17 mouse cellular contexts compared by ENCODE assay signal in the genomic region with DNA sequence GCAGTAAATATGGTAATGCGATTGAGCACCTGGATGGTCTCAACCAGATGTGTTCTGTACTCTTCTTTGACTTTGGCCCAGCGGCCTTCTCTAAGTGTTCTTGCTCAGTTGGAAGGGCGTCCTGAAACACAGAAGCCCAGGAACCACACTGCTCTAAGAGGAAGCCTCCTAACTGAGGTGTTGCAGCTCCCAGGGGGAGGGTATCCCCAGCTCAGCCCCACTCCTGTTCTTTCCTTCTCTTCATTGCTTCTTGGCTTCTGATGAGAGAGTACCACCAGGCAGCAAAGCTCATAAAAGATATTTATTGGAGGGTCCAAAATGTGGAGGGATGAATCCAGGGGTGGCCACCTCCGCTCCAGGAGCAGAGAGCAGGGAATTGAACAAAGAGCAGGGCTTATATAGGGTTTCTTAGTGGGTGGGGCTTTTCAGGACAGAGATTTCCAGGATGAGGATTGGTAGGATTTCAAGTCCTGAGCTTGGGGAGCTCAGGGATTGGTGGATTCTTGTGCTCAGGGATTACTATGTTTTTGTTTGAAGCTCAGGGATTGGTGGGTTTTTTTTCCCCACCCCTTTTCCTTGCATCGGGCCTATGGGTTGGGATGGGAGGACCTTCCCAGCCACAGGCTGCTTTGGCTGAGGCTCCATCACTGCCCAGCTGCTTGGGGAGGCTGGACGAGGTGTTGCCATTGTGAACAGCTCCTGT. TPM values are rescaled to one million over a fixed set of nuclear protein-coding genes. Genes with fewer than 3 reads are reported as not detected.
DNase-seq lines count a peak whose midpoint lies in the region; ATAC-seq and TF ChIP-seq lines count a peak whose summit lies in the region.
"Had no signal": no experiment of that assay in that cellular context is flagged by ENCODE, and none has a peak within 500 bp of the region (broad histone marks: within the 10 kb centered on the region; RNA-seq: fewer than 3 reads in every experiment).

No protein-coding gene starts in this region.

- H3K4me1 ChIP-seq in hindbrain, postnatal 0 days (ENCODE audit: insufficient read depth, low read length), result peaks cover 14% of the 10 kb centered on the region; the same call in 1 of the 2 replicates
- H3K4me1 ChIP-seq in hindbrain, embryonic 12.5 days, result peaks cover 26% of the 10 kb centered on the region
- peaks cover 28% of the 10 kb centered on the region for H3K4me1 ChIP-seq in neural tube, embryonic 12.5 days

- H3K4me3 ChIP-seq in hindbrain, postnatal 0 days (ENCODE audit: low read length), result no peak overlapping the region
- no peak overlapping the region for H3K4me3 ChIP-seq in hindbrain, embryonic 12.5 days
- H3K4me3 ChIP-seq in neural tube, embryonic 12.5 days, result no peak overlapping the region

- H3K27ac ChIP-seq in hindbrain, postnatal 0 days, result no peak overlapping the region
- no peak overlapping the region for H3K27ac ChIP-seq in hindbrain, embryonic 12.5 days
- H3K27ac ChIP-seq in neural tube, embryonic 12.5 days, result no peak overlapping the region
- H3K27ac ChIP-seq: macrophage had no signal

- H3K27me3 ChIP-seq in hindbrain, postnatal 0 days (ENCODE audit: insufficient read depth, low read length), result no peaks in the 10 kb centered on the region
- H3K27me3 ChIP-seq in hindbrain, embryonic 12.5 days, result no peaks in the 10 kb centered on the region
- no peaks in the 10 kb centered on the region for H3K27me3 ChIP-seq in neural tube, embryonic 12.5 days (replicated peaks)
- H3K27me3 ChIP-seq: heart, embryonic 12.5 days; limb, embryonic 15.5 days had no signal

- H3K9me3 ChIP-seq in hindbrain, postnatal 0 days (ENCODE audit: low read length), result no peaks in the 10 kb centered on the region
- H3K9me3 ChIP-seq in hindbrain, embryonic 12.5 days (replicated peaks), result peaks cover 6% of the 10 kb centered on the region; the same call in 1 of the 2 replicates
- no peaks in the 10 kb centered on the region for H3K9me3 ChIP-seq in neural tube, embryonic 12.5 days
- H3K9me3 ChIP-seq: heart, embryonic 12.5 days; limb, embryonic 15.5 days had no signal

- no peaks in the 10 kb centered on the region for H3K36me3 ChIP-seq in hindbrain, postnatal 0 days (ENCODE audit: insufficient read depth, low read length)
- no peaks in the 10 kb centered on the region for H3K36me3 ChIP-seq in hindbrain, embryonic 12.5 days
- H3K36me3 ChIP-seq in neural tube, embryonic 12.5 days, result no peaks in the 10 kb centered on the region
- H3K36me3 ChIP-seq: limb, embryonic 15.5 days had no signal

- peak overlapping the region; percentile 96; the same call in 1 of the 2 replicates for H3K4me2 ChIP-seq in hindbrain, postnatal 0 days (ENCODE audit: low read depth, low read length)
- H3K4me2 ChIP-seq in hindbrain, embryonic 12.5 days (replicated peaks), result no peak overlapping the region
- H3K4me2 ChIP-seq in neural tube, embryonic 12.5 days (replicated peaks), result peak overlapping the region; percentile 85; the same call in 1 of the 2 replicates

- H3K9ac ChIP-seq in hindbrain, postnatal 0 days (replicated peaks; ENCODE audit: low read length), result no peak overlapping the region
- no peak overlapping the region for H3K9ac ChIP-seq in hindbrain, embryonic 12.5 days
- H3K9ac ChIP-seq in neural tube, embryonic 12.5 days, result no peak overlapping the region

- 88% methylated on average over 6 of the region's 6 CpGs for WGBS in hindbrain, postnatal 0 days
- WGBS in hindbrain, embryonic 12.5 days, result 90% methylated on average over 6 of the region's 6 CpGs
- 87% methylated on average over 6 of the region's 6 CpGs for WGBS in neural tube, embryonic 12.5 days

- peak; percentile 19 for DNase-seq in cerebellum, adult 9-11 months
- no peak for DNase-seq in cerebellum, adult 8-10 months
- no peak for DNase-seq in hindbrain, postnatal 0 days (ENCODE audit: low spot score)
- peak; percentile 53 for DNase-seq in retina, postnatal 1 day
- no peak for DNase-seq in retina, embryonic 14.5 days (ENCODE audit: low spot score)
- no peak for DNase-seq in thymus, postnatal 36 days
- DNase-seq: adrenal gland, postnatal 25 days; cerebellum, postnatal 36 days; forebrain, postnatal 0 days; gastrocnemius, postnatal 25 days; right cerebral cortex, postnatal 14 days; thymus, adult 18-20 months had no signal

- ATAC-seq in hindbrain, postnatal 0 days, result no peak
- no peak for ATAC-seq in hindbrain, embryonic 12.5 days (ENCODE audit: low FRiP score)
- no peak for ATAC-seq in neural tube, embryonic 12.5 days (ENCODE audit: low FRiP score, low read depth)

- no peak for TF ChIP-seq CTCF in hindbrain, postnatal 0 days (IDR thresholded peaks at IDR 0.05; ENCODE audit: low read depth)

RNA-seq across cellular contexts. Expression of a gene that starts 1.4 kb away (rescaled TPM):
- total RNA-seq in hindbrain, postnatal 0 days (2014; rRNA removed), result 43.5 and 61.1 TPM in 2 replicates
- 23.1 and 24.4 TPM in 2 replicates for polyA plus RNA-seq in hindbrain, postnatal 0 days (2015; fragmentation: Nextera tagmentation; extraction: Ambion mirVana)
- polyA plus RNA-seq in hindbrain, embryonic 12.5 days (2016; fragmentation: Nextera tagmentation; extraction: Ambion mirVana), result 34.1 and 35.9 TPM in 2 replicates
- 31.5 and 34.1 TPM in 2 replicates for polyA plus RNA-seq in neural tube, embryonic 12.5 days (2016; fragmentation: Nextera tagmentation; extraction: Ambion mirVana)

RNA-seq across cellular contexts. Expression of a gene that starts 49.4 kb away (rescaled TPM):
- 92.4 and 100 TPM in 2 replicates for total RNA-seq in hindbrain, postnatal 0 days (2014; rRNA removed)
- polyA plus RNA-seq in hindbrain, postnatal 0 days (2015; fragmentation: Nextera tagmentation; extraction: Ambion mirVana), result 310 TPM in 2 replicates
- 271 and 302 TPM in 2 replicates for polyA plus RNA-seq in hindbrain, embryonic 12.5 days (2016; fragmentation: Nextera tagmentation; extraction: Ambion mirVana)
- polyA plus RNA-seq in neural tube, embryonic 12.5 days (2016; fragmentation: Nextera tagmentation; extraction: Ambion mirVana), result 289 and 293 TPM in 2 replicates

Comparison
In these comparisons a context has a peak if more than half of its experiments do, and no peak if none do; other contexts are left out.
1. DNase-seq: peak in cerebellum, adult 9-11 months (single experiment) and retina, postnatal 1 day (single experiment); none in cerebellum, adult 8-10 months (single experiment), hindbrain, postnatal 0 days (single experiment), retina, embryonic 14.5 days (single experiment) and thymus, postnatal 36 days (0 of 2).